Mouse (Mus musculus) embryonic fibroblast, embryonic 13.5 days (primary cell): ENCODE measurements at regions not wholly inside any gene's neighbourhood (a gene's known extent, or its start where the extent isn't known, plus 50 kb on each side); places are given as distances from the start of the nearest gene placed in this dataset.

Experiments used
- CTCF ChIP-seq: IDR thresholded peaks from 2 replicates; pipeline ENCODE4 v1.5.1; 2011; ENCODE audit warnings: mild to moderate bottlenecking, control low read depth, low read length, moderate library complexity, borderline replicate concordance; ENCODE audit not compliant: insufficient read depth
- POLR2A ChIP-seq: IDR thresholded peaks from 2 replicates; pipeline ENCODE4 v1.6.1; 2011; ENCODE audit warnings: low read depth, mild to moderate bottlenecking, control low read depth, low read length, moderate library complexity

DNA sequence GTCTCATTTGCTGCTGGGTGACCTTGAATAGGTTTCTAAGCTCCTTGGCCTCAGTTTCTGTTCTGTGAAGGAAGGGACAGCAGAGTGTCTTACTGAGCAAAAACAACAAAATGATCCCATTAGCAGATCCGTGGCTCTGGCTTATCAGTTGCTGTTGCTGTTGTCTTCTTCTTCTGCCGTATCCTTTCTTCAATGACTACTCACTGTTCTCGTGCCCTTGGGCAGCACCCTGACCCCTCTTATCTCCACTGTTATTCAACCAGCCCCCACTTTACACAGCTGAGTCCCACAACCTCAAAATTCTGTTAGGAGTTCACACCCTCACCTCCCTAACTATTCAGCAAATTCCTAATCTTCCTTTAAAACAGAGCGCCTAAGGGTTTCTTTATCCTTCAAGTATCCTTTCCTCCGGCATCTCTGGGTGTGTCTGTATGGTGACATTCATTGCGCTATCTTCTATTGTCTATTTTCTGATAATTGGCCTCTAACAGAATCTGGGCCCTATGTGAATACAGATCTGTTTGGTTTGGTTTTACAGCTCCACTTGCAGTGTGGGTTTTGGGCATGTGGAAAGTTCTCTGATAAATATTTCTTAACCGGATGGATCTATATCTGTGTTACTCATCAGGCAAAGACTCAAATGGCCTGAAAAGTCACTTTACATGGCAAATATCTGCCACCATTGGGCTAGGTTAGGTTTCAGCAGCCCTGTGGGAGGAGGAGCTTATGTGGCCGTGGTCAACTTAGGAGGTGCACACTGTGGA lies 59.1 kb upstream of the Serp2 start:
- no peak for TF ChIP-seq POLR2A
- no peak for TF ChIP-seq CTCF
